Mouse (Mus musculus) right cerebral cortex, postnatal 36 days (tissue): ENCODE measurements at regions not wholly inside any gene's neighbourhood (a gene's known extent, or its start where the extent isn't known, plus 50 kb on each side); places are given as distances from the start of the nearest gene placed in this dataset.

Experiments
- DNase-seq, 2 experiments: peaks; one replicate each; pipeline ENCODE4 v3.0.0; 2022; ENCODE audit warnings: low spot score in 2 of 2, mixed read lengths in 1 of 2

GRCm38 (mm10) chr17:14610791-14611522 is 83.1 kb downstream of the Thbs2 start:
- no peak for DNase-seq

GRCm38 (mm10) chr17:14608845-14609244 is 85.2 kb downstream of the Thbs2 start:
- no peak for DNase-seq

- no peak for DNase-seq
Observed at GRCm38 (mm10) chr17:14606356-14606989, 87.6 kb downstream of the Thbs2 start.

GRCm38 (mm10) chr17:14599681-14600080 is 94.4 kb downstream of the Thbs2 start:
- no peak for DNase-seq

GRCm38 (mm10) chr17:14596470-14596869 is 97.6 kb downstream of the Thbs2 start:
- peak in 1 of 2 experiments; percentile 7 for DNase-seq

- no peak for DNase-seq
Observed at GRCm38 (mm10) chr17:14595525-14595924, 98.5 kb downstream of the Thbs2 start.

GRCm38 (mm10) chr17:14588086-14588817 is 105.8 kb downstream of the Thbs2 start:
- DNase-seq, result peak in 1 of 2 experiments; percentile 14

- no peak for DNase-seq
Observed at GRCm38 (mm10) chr17:14579671-14580070, 114.4 kb downstream of the Thbs2 start.

GRCm38 (mm10) chr17:14578721-14579120 is 115.3 kb downstream of the Thbs2 start:
- DNase-seq, result no peak

- no peak for DNase-seq
Observed at GRCm38 (mm10) chr17:14578194-14578593, 115.8 kb downstream of the Thbs2 start.

- DNase-seq, result no peak
Observed at GRCm38 (mm10) chr17:14576159-14576558, 117.9 kb downstream of the Thbs2 start.

GRCm38 (mm10) chr17:14571143-14571542 is 122.9 kb downstream of the Thbs2 start:
- DNase-seq, result no peak

GRCm38 (mm10) chr17:14570266-14570775 is 123.7 kb downstream of the Thbs2 start:
- DNase-seq, result no peak

- DNase-seq, result no peak
Observed at GRCm38 (mm10) chr17:14562191-14562590, 131.8 kb downstream of the Thbs2 start.

- no peak for DNase-seq
Observed at GRCm38 (mm10) chr17:14557214-14557613, 136.8 kb downstream of the Thbs2 start.

GRCm38 (mm10) chr17:14553195-14553594 is 140.8 kb downstream of the Thbs2 start:
- DNase-seq, result no peak

- DNase-seq, result no peak
Observed at GRCm38 (mm10) chr17:14552081-14552480, 142.0 kb downstream of the Thbs2 start.

GRCm38 (mm10) chr17:14551610-14552009 is 142.4 kb downstream of the Thbs2 start:
- no peak for DNase-seq

GRCm38 (mm10) chr17:14545822-14546473 is 148.1 kb downstream of the Thbs2 start:
- DNase-seq, result peak; percentile 59 to 64

GRCm38 (mm10) chr17:14544343-14545002 is 149.6 kb downstream of the Thbs2 start:
- DNase-seq, result no peak

- no peak for DNase-seq
Observed at GRCm38 (mm10) chr17:14541035-14541434, 153.0 kb downstream of the Thbs2 start.
